Mouse (Mus musculus) R1 (cell line): ENCODE data around the gene Krba1.

Source experiments
- DNase-seq: peaks from one replicate; pipeline ENCODE4 v3.0.0-alpha.2; 2018; ENCODE audit warnings: low read depth, low spot score

The Krba1 gene

GRCm38 (mm10) chr6:48448527-48448926 lies 53.1 kb downstream of the Krba1 start:
- DNase-seq, result no peak

- DNase-seq, result no peak
Observed at GRCm38 (mm10) chr6:48452151-48452550, 56.8 kb downstream of the Krba1 start.

DNA sequence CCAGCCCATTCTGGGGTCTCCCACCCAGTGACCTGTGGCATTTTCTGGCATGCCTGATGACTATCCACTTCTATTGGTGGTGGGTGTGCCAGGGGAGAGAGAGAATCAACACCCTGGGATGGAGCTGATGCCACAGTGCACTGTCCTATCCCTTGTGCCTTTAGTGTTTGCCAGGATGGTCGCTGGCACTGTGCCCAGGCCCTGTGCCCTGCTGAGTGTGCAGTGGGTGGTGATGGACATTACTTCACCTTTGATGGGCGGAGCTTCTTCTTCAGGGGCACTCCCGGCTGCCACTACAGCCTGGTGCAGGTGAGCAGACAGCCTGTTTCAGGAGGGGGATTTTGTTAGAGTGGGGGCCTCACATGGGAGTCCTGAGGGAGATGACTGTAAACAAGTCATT lies 57.4 kb downstream of the Krba1 start:
- no peak for DNase-seq

DNA sequence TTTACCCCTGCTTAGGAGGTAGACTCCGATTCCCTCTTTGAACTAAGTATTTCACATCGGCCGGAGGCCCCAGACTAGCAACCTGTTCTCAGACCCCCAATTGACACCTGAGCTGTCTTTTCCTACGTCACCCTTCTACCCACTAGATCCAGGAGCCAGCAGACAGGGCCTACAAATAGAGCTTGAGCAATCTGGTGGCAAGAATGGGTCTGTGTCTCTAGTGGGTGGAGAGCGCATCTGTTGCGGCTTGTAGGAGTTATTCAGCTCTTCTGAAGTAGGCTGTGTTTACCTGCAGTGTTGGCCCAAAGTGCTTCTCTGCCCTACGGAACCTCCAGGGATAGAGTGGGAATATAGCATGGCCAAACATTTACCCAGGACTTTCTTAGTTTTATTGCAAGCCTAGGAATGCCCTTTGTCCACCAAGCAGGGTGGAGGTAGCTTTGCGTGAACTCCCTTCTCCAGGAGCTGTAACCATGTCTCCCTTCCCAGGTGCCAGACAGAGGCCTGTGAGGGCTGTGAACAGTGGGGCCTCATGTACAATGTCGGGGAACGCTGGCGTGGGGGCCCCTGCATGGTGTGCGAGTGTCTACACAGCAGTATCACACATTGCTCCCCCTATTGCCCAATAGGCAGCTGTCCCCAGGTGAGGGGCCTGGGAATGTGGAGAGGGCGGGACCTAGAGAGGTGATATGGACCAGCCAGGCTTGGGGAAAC lies 69.7 kb downstream of the Krba1 start:
- DNase-seq, result no peak

DNA sequence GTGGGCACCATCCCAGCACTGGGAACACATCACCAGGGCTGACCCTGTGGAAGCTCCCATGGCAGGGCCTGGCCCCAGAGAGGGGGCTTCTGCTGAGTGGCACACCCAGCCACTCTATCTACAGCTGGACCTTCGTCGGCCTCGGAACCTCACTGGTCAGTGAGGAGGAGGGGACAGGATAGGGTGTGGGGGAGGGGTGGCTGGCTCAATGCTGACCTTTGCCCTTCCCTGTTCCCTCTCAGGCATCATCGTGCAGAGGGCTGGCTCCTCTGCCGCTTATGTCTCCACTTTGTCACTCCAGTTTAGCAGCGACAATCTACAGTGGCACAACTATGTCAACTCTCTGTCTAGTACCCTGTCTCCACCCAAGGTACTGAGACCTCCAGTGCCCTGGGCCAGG lies 71.3 kb downstream of the Krba1 start:
- no peak for DNase-seq

DNA sequence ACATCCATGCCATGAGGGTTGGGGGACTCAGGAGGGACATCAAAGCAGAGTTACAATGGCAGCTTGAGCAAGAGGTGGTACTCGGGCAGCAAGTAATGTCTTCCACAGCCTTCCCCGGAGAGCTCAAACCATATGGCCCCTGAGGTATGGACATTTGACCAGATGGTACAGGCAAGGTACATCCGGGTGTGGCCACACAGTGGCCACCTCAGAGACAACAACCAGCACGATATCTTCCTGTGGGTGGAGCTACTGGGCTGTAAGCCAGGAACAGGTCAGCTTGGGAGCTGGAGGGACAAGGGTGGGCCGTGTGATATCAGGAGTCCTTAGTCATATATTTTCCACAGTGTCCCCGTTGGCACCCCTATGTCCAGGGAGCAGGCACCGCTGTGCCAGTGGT lies 72.1 kb downstream of the Krba1 start:
- no peak for DNase-seq
